Mouse (Mus musculus) thymus, postnatal 4 days (tissue): ENCODE measurements around the gene Ache.
"Not testable (repeated sequence)": the region's sequence is repeated elsewhere in the genome, so short reads cannot be mapped to it uniquely, and the experiment has no call there.

Source experiments
- DNase-seq: peaks from one replicate; pipeline ENCODE4 v3.0.0; 2021

Ache gene

GRCm38 (mm10) chr5:137287032-137287952, at the start of gene Ache:
Ache (plus strand) TSS chr5:137287519.
- peak; percentile 39 for DNase-seq

DNA sequence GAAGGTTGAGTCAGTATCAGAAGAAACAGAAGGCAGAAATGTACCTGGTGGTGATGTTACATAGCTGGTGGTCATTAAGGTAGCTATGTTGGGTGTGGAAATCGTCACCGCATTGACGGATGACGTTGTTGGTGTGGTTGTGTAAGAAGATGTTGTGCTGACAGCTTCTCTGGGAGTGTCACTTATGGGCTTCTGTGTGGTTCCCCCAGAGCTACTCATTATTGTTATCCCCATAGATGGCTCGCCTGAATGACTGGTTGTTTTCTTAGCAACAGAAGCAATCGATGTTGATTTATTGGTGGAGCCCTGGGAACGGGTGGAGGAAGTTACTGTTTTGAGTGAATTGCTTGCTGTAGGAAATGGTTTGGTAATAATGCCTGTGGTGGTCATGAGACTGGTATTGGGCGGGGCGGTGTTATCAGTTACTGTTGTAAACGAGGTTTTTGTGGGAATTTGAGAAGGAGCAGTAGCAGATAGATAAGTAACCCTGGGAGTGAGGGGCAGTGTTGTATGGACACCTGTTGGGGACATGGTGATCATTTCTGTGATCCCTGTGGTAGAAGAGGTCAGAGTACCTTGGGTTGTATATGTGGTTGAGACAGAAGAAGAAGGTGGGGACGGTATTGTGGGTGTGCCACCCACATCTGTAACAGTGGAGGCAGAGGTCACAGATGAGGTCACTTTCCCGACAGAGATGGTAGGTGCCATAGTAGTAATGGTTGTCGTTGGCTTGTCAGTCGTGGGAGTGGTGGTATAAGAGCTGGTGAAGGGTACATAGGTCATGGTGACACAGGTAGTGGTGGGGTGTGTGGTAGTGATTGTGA, 23.2 kb upstream of the Ache start:
- no peak for DNase-seq

- DNase-seq, result no peak
Measured at GRCm38 (mm10) chr5:137264787-137265186, 22.5 kb upstream of the Ache start.

- DNase-seq, result peak; percentile 64
Measured at GRCm38 (mm10) chr5:137268131-137268910, 19.0 kb upstream of the Ache start.

GRCm38 (mm10) chr5:137277360-137278342, 9.7 kb upstream of the Ache start:
- DNase-seq, result peak; percentile 70

GRCm38 (mm10) chr5:137284411-137284810, 2.9 kb upstream of the Ache start:
- not testable (repeated sequence) for DNase-seq

- DNase-seq, result peak; percentile 76
Measured at GRCm38 (mm10) chr5:137285045-137285444, 2.3 kb upstream of the Ache start.

GRCm38 (mm10) chr5:137285986-137286385, 1.3 kb upstream of the Ache start:
- no peak for DNase-seq

DNA sequence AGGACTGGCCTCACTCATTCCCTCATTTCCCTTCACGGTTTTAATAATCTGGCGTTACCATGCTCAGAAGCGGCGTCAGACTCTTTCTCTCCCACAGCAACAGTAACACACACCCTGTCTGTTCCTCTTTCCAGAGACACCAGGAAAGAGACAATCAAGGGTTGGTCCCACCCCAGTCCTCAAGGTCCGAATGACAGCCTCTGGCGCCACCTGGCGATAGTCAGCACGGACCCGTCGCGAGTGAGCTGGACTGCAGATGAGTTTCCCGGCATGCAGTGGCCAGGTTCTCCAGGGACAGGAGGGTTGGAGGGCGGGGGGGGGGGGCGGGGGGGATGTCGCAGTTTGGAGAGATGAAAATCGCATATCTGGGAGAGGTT, 676 bp upstream of the Ache start:
- DNase-seq, result peak; percentile 93

GRCm38 (mm10) chr5:137287953-137288743, 829 bp downstream of the Ache start:
- peak; percentile 54 for DNase-seq

GRCm38 (mm10) chr5:137288999-137289470, 1.7 kb downstream of the Ache start:
- peak; percentile 85 for DNase-seq

DNA sequence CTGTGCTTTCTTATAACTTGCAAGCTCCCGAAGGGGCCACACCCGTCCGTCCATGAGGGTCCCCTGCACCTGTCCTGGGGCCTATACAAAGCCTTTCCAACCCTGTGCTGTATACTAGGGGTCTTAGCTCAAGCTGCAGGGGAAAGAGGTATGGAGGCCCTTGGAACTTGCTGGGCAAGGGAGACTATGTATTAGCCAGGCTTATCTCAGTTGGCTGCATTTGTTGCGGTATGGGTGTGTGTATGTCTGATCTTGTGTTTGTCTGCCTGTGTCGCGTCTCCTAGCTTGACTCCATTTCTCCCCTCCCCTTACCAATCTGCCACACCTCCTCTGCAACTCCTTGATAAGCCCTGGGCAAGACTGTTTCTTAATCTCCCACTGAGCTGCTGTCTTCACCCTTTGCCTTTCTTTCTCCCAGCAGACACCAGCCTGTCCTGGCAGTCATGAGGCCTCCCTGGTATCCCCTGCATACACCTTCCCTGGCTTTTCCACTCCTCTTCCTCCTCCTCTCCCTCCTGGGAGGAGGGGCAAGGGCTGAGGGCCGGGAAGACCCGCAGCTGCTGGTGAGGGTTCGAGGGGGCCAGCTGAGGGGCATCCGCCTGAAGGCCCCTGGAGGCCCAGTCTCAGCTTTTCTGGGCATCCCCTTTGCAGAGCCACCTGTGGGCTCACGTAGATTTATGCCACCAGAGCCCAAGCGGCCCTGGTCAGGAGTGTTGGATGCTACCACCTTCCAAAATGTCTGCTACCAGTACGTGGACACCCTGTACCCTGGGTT, 2.5 kb downstream of the Ache start:
- no peak for DNase-seq

- DNase-seq, result peak; percentile 70
Measured at GRCm38 (mm10) chr5:137290677-137291076, 3.4 kb downstream of the Ache start.

GRCm38 (mm10) chr5:137291381-137291926, 4.1 kb downstream of the Ache start:
- no peak for DNase-seq

- peak; percentile 70 for DNase-seq
Measured at GRCm38 (mm10) chr5:137293282-137293681, 6.0 kb downstream of the Ache start.

- DNase-seq, result peak; percentile 94
Measured at GRCm38 (mm10) chr5:137293839-137294743, 6.8 kb downstream of the Ache start, which contains the start of gene Ufsp1. Ufsp1 (plus strand) TSS chr5:137294629.

DNA sequence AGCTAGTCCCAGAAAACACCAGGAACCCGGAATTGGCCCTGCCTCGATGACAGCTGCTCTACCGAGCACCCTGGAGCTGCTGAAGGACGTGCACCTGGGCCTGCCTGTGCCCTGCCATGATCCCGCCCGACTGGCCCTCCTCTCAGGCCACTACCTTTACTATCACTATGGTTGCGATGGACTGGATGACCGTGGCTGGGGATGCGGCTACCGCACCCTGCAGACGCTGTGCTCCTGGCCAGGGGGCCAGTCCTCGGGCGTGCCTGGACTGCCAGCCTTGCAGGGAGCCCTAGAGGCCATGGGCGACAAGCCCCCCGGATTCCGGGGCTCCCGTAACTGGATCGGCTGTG, 7.4 kb downstream of the Ache start:
- no peak for DNase-seq

- no peak for DNase-seq
Measured at GRCm38 (mm10) chr5:137295296-137295695, 8.0 kb downstream of the Ache start.
